Mouse (Mus musculus): ENCODE results near the gene Mcoln3. TPM values are rescaled to one million over a fixed set of nuclear protein-coding genes. Genes with fewer than 3 reads are reported as not detected.

Gene Mcoln3
- total and polyA plus RNA-seq, 3 experiments, result 5.2 to 11.3 (median 5.3) TPM

DNA sequence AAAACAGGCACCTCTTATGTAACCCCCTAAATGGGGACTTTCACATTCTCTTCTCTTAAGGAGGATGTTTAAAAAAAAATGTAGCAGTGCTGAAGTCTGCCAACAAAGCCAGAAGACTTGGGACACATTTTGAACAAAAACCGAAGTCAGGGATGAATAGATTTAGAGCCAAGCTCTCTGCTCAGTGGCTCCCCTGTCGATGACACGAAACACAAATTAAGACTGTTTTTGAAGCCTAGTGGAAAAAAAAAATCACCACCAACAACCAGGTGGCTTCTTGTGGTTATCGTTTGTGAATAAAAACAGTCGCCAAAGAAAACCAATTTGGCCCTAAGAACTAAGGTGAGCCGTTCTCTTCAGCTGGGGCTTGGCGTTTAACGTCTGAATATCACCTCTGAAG, 35.1 kb downstream of the Mcoln3 start:
- DNase-seq (ENCODE audit: extremely low read depth), result peak; percentile 94
- H3K4me1 ChIP-seq (ENCODE audit: control insufficient read depth in 1 of 2, insufficient read depth in 2 of 2), result peaks cover 16 to 73% of the 10 kb centered on the region in 2 experiments
- no peaks in the 10 kb centered on the region for H3K27me3 ChIP-seq (replicated peaks)
- in situ Hi-C loops (cut with MboI; ENCODE audit: low pct_ligation_motif_present, low pct_unique_long_range_greater_than_20kb, low sequenced_read_pairs), result no loop called here
- H3K79me2 ChIP-seq (replicated peaks; ENCODE audit: control insufficient read depth, extremely low read depth, insufficient read depth, poor library complexity, severe bottlenecking), result peaks cover 28% of the 10 kb centered on the region
- dilution Hi-C loops (cut with MboI; ENCODE audit: extremely low pct_ligation_motif_present, extremely low pct_unique_long_range_greater_than_20kb, low sequenced_read_pairs), result no loop called here
- no peaks in the 10 kb centered on the region for H3K9me3 ChIP-seq (replicated peaks; ENCODE audit: low read length)
- H3K9ac ChIP-seq (ENCODE audit: insufficient read depth, low read depth), result peak overlapping the region; percentile 82
- H3K4me2 ChIP-seq (ENCODE audit: insufficient read depth, low read depth, poor library complexity, severe bottlenecking), result peak overlapping the region; percentile 57
- H3K4me3 ChIP-seq (replicated peaks in 1 of 3; ENCODE audit: low read depth in 2 of 3, low read length in 2 of 3, poor library complexity in 1 of 3), result peak overlapping the region in 2 of 3 experiments; percentile 66 to 82
- peak overlapping the region; percentile 62 for H3K27ac ChIP-seq (ENCODE audit: insufficient read depth, low read depth)
- peak; percentile 78 for TF ChIP-seq MEF2A (IDR thresholded peaks at IDR 0.05; ENCODE audit: borderline replicate concordance, low read depth, low read length)
- TF ChIP-seq EP300 (IDR thresholded peaks at IDR 0.05; ENCODE audit: low read length), result peak; percentile 97
- TF ChIP-seq MYC (IDR thresholded peaks at IDR 0.05; ENCODE audit: low read depth, low read length), result peak; percentile 92; the same call in 1 of the 2 replicates
- TF ChIP-seq ZMIZ1 (IDR thresholded peaks at IDR 0.05; ENCODE audit: low read depth, low read length), result no peak; the same call in 1 of the 2 replicates
- no peak for TF ChIP-seq KAT2A (IDR thresholded peaks at IDR 0.05; ENCODE audit: insufficient replicate concordance, low read length)
- no peak for TF ChIP-seq USF2 (conservative IDR thresholded peaks at IDR 0.05; ENCODE audit: low read depth, low read length)
- TF ChIP-seq CHD2 (IDR thresholded peaks at IDR 0.05; ENCODE audit: low read length), result peak; percentile 76; the same call in 1 of the 2 replicates
- peak; percentile 36 for TF ChIP-seq RAD21 (IDR thresholded peaks at IDR 0.05; ENCODE audit: low read depth, low read length)
- no peak for TF ChIP-seq PAX5 (IDR thresholded peaks at IDR 0.05; ENCODE audit: low read length)
- peak; percentile 94 for TF ChIP-seq JUN (IDR thresholded peaks at IDR 0.05; ENCODE audit: insufficient read depth, low read depth, low read length)
- TF ChIP-seq JUND (conservative IDR thresholded peaks at IDR 0.05; ENCODE audit: low read depth, low read length), result peak; percentile 95
- peak; percentile 98 for TF ChIP-seq TCF12 (IDR thresholded peaks at IDR 0.05; ENCODE audit: low read depth, low read length)
- TF ChIP-seq NELFE (IDR thresholded peaks at IDR 0.05; ENCODE audit: low read depth, low read length), result peak; percentile 4; the same call in 1 of the 2 replicates
- TF ChIP-seq IRF4 (IDR thresholded peaks at IDR 0.05; ENCODE audit: low read depth, low read length), result peak; percentile 88
- TF ChIP-seq GABPA (IDR thresholded peaks at IDR 0.05; ENCODE audit: insufficient replicate concordance, low read depth, low read length), result no peak
- no peak for TF ChIP-seq ZC3H11A (IDR thresholded peaks at IDR 0.05; ENCODE audit: low read depth, low read length)
- TF ChIP-seq POLR2AphosphoS2 (IDR thresholded peaks at IDR 0.05; ENCODE audit: low read depth, low read length), result no peak
- no peak for TF ChIP-seq UBTF (IDR thresholded peaks at IDR 0.05; ENCODE audit: low read depth, low read length)
- TF ChIP-seq HCFC1 (IDR thresholded peaks at IDR 0.05; ENCODE audit: low read depth, low read length), result peak; percentile 57
- peak; percentile 95; the same call in 1 of the 2 replicates for TF ChIP-seq CHD1 (IDR thresholded peaks at IDR 0.05; ENCODE audit: low read depth, low read length)
- TF ChIP-seq CTCF (conservative IDR thresholded peaks at IDR 0.05 in 1 of 2, IDR thresholded peaks at IDR 0.05 in 1 of 2; ENCODE audit: low read depth in 2 of 2, low read length in 2 of 2), result peak; percentile 11 to 66; a peak in 2 of 4 replicates
- TF ChIP-seq MAFK (IDR thresholded peaks at IDR 0.05; ENCODE audit: insufficient replicate concordance, low read length), result peak; percentile 72
- TF ChIP-seq MAZ (IDR thresholded peaks at IDR 0.05; ENCODE audit: low read depth, low read length), result peak; percentile 50; the same call in 1 of the 2 replicates
- no peak; the same call in 1 of the 2 replicates for TF ChIP-seq SMC3 (IDR thresholded peaks at IDR 0.05; ENCODE audit: low read depth, low read length)
- TF ChIP-seq ELF1 (IDR thresholded peaks at IDR 0.05; ENCODE audit: low read depth, low read length), result no peak
- peak; percentile 99 for TF ChIP-seq SIN3A (IDR thresholded peaks at IDR 0.05; ENCODE audit: low read length)
- TF ChIP-seq ZNF384 (IDR thresholded peaks at IDR 0.05; ENCODE audit: low read depth, low read length), result peak; percentile 98
- TF ChIP-seq MAX (IDR thresholded peaks at IDR 0.05; ENCODE audit: low read length), result no peak; the same call in 1 of the 2 replicates
- TF ChIP-seq ZKSCAN1 (IDR thresholded peaks at IDR 0.05; ENCODE audit: borderline replicate concordance, low read depth, low read length), result no peak
- TF ChIP-seq E2F4 (IDR thresholded peaks at IDR 0.05; ENCODE audit: insufficient replicate concordance, low read depth, low read length), result 0 out of 2 replicates have a peak, but pooled peaks have one; percentile 44
- peak; percentile 81 for TF ChIP-seq BHLHE40 (IDR thresholded peaks at IDR 0.05; ENCODE audit: low read depth, low read length)
- no peak; the same call in 1 of the 2 replicates for TF ChIP-seq USF1 (IDR thresholded peaks at IDR 0.05; ENCODE audit: low read depth, low read length)
- peak; percentile 1; the same call in 1 of the 2 replicates for TF ChIP-seq MXI1 (IDR thresholded peaks at IDR 0.05; ENCODE audit: low read depth, low read length)
- no peak for TF ChIP-seq NRF1 (IDR thresholded peaks at IDR 0.05; ENCODE audit: low read depth, low read length)
- TF ChIP-seq TBP (conservative IDR thresholded peaks at IDR 0.05; ENCODE audit: low read depth, low read length), result peak; percentile 72; the same call in 1 of the 2 replicates
- peak; percentile 97 for TF ChIP-seq ETS1 (conservative IDR thresholded peaks at IDR 0.05; ENCODE audit: low read depth, low read length)
- TF ChIP-seq POLR2A (IDR thresholded peaks at IDR 0.05; ENCODE audit: low read depth, low read length), result no peak
- peak; percentile 88; the same call in 1 of the 2 replicates for TF ChIP-seq RCOR1 (conservative IDR thresholded peaks at IDR 0.05; ENCODE audit: low read depth, low read length)
- no peaks in the 10 kb centered on the region for H3K36me3 ChIP-seq (replicated peaks in 1 of 2; ENCODE audit: control insufficient read depth in 1 of 2, insufficient read depth in 1 of 2, low read length in 1 of 2)
